Mouse (Mus musculus) small intestine, adult 2 months (tissue): ENCODE data around the gene Tssk3.

Experiments
- CTCF ChIP-seq: fragments of 200-500 bp; IDR thresholded peaks from 2 replicates; pipeline ENCODE4 v1.5.1; 2012; ENCODE audit warnings: low read depth, mild to moderate bottlenecking, control low read depth, inconsistent platforms, low read length, moderate library complexity, mixed read lengths; ENCODE audit not compliant: insufficient replicate concordance, insufficient read length; ENCODE audit errors: extremely low read depth
- POLR2A ChIP-seq: fragments of 200-500 bp; IDR thresholded peaks from 2 replicates; pipeline ENCODE4 v1.6.1; 2012; ENCODE audit warnings: low read depth, mild to moderate bottlenecking, control low read depth, inconsistent platforms, low read length, moderate library complexity

GRCm38 (mm10) chr4:129511413-129512096 lies 20.7 kb upstream of the Tssk3 start:
- TF ChIP-seq POLR2A (no peak), CTCF (no peak)
